Mouse (Mus musculus) limb, embryonic 15.5 days (tissue): Measurements from ENCODE around the gene Slc31a2. TPM values are rescaled to one million over a fixed set of nuclear protein-coding genes. Genes with fewer than 3 reads are reported as not detected.

Experiments
- ATAC-seq: fragments of 200-750 bp; cut with Nextera tagmentation; 2 replicates; pipeline ENCODE4 v1.8.0; 2017; ENCODE audit warnings: low read depth, moderate TSS enrichment; ENCODE audit not compliant: insufficient number of reproducible peaks, low FRiP score, low TSS enrichment
- H3K27ac ChIP-seq: fragments of 300-500 bp; sonication (generic); 2 replicates; pipeline ENCODE4 v1.5.1; 2015; ENCODE audit warnings: moderate library complexity, mild to moderate bottlenecking, inconsistent platforms
- H3K27me3 ChIP-seq: fragments of 300-500 bp; sonication (generic); 2 replicates; pipeline ENCODE4 v1.6.1; 2015; ENCODE audit warnings: inconsistent platforms
- H3K36me3 ChIP-seq: fragments of 300-500 bp; sonication (generic); 2 replicates; pipeline ENCODE4 v1.6.1; 2015; ENCODE audit warnings: inconsistent platforms
- H3K4me1 ChIP-seq: fragments of 300-500 bp; sonication (generic); 2 replicates; pipeline ENCODE4 v1.6.1; 2015; ENCODE audit warnings: inconsistent platforms
- H3K4me2 ChIP-seq: fragments of 300-500 bp; sonication (generic); 2 replicates; pipeline ENCODE4 v1.6.1; 2015; ENCODE audit warnings: mild to moderate bottlenecking, inconsistent platforms
- H3K4me3 ChIP-seq: fragments of 300-500 bp; sonication (generic); 2 replicates; pipeline ENCODE4 v1.5.1; 2015; ENCODE audit warnings: mild to moderate bottlenecking, inconsistent platforms
- H3K9ac ChIP-seq: fragments of 300-500 bp; sonication (generic); 2 replicates; pipeline ENCODE4 v1.6.1; 2015; ENCODE audit warnings: inconsistent platforms
- H3K9me3 ChIP-seq: fragments of 300-500 bp; sonication (generic); 2 replicates; pipeline ENCODE4 v1.6.1; 2016; ENCODE audit warnings: inconsistent platforms
- WGBS: fragments of 180-500 bp; shearing (Covaris S2); methylation state at CpG from one replicate; pipeline ENCODE4 v1.1.7; 2015; 5-methylcytosine and 5-hydroxymethylcytosine counted together
- polyA plus RNA-seq: library from polyadenylated mRNA; unstranded; fragments of >200 nt; fragmentation: Nextera tagmentation; extraction: Ambion mirVana; gene quantifications from 2 replicates; pipeline ENCODE4 v1.2.1, GENCODE M21; 2015

The Slc31a2 gene
- polyA plus RNA-seq, 1 experiment from 2014 or later: 49.7 TPM

DNA sequence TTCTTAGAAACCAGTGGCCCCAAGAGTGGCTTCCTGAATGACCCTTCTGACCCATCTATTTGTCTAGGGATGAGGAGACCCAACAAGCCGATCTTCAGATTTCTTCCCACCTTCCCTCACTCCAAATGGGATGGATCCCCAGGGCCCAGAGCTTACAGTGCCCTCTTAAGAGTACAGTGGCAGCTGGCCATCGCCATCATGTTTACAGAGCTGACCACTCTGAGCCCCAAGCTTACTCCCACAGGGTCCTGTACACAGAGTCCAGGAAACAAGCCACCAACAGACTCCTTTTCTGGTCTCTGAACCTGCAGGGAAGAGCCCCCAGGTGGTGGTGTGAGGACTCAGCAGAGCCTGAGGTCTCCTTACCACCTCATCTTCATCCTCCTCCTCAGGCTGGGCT, 40.4 kb downstream of the Slc31a2 start:
- H3K4me1 ChIP-seq: no peaks in the 10 kb centered on the region
- no peak for ATAC-seq
- no peak overlapping the region for H3K4me2 ChIP-seq
- H3K36me3 ChIP-seq: peaks cover 92% of the 10 kb centered on the region
- no peaks in the 10 kb centered on the region for H3K27me3 ChIP-seq
- WGBS: 66% methylated on average over 2 of the region's 2 CpGs
- H3K9ac ChIP-seq: no peak overlapping the region
- H3K27ac ChIP-seq: no peak overlapping the region
- no peaks in the 10 kb centered on the region for H3K9me3 ChIP-seq
- no peak overlapping the region for H3K4me3 ChIP-seq

DNA sequence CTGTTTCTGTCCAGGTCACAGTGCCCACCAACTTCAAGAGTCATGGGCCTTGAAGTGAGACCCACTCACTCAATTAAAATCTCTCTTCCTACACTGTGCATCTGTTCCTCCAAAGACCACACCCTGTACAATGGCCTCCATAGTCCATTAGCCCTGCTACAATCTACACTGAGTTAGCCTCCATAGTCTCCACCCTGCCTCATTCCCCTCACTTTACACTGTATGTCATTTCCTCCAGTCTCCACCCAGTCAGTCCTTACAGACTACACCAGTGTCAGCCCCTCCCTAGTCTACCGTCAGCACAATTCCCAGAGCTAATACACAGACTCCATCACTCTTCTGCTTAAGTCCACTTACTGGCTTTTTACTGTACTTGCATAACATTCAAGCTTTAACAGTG, 40.9 kb downstream of the Slc31a2 start:
- WGBS: 88% methylated on average over 1 of the region's 1 CpGs
- no peak overlapping the region for H3K9ac ChIP-seq
- H3K4me3 ChIP-seq: no peak overlapping the region
- no peak overlapping the region for H3K27ac ChIP-seq
- ATAC-seq: no peak
- H3K9me3 ChIP-seq: no peaks in the 10 kb centered on the region
- H3K4me1 ChIP-seq: no peaks in the 10 kb centered on the region
- no peaks in the 10 kb centered on the region for H3K27me3 ChIP-seq
- peaks cover 92% of the 10 kb centered on the region for H3K36me3 ChIP-seq
- no peak overlapping the region for H3K4me2 ChIP-seq

DNA sequence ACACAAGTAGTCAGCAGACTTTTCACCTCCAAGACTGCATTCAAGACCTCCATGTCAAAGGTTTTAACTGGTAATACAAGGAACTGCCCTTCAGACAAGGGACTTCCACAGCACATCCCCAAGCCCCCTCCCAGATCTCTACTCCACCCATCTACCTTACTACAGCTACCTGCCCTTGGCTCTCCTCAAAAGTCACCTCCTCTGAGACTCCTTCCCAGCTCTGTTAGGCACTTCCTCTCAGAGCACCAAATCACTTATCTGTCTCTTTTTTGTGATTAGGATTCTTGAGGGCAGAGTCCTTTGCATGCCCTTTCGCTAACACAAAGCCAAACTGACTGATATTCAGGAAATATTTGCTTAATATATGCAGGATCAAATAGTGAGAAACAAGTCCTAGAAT, 43.9 kb downstream of the Slc31a2 start:
- no peak for ATAC-seq
- Histone ChIP-seq H3K36me3 (peaks cover 71% of the 10 kb centered on the region), H3K4me2 (no peak overlapping the region), H3K27me3 (no peaks in the 10 kb centered on the region), H3K4me1 (no peaks in the 10 kb centered on the region), H3K27ac (no peak overlapping the region), H3K9me3 (no peaks in the 10 kb centered on the region), H3K9ac (no peak overlapping the region), H3K4me3 (no peak overlapping the region)
- WGBS: 98% methylated on average over 1 of the region's 1 CpGs

DNA sequence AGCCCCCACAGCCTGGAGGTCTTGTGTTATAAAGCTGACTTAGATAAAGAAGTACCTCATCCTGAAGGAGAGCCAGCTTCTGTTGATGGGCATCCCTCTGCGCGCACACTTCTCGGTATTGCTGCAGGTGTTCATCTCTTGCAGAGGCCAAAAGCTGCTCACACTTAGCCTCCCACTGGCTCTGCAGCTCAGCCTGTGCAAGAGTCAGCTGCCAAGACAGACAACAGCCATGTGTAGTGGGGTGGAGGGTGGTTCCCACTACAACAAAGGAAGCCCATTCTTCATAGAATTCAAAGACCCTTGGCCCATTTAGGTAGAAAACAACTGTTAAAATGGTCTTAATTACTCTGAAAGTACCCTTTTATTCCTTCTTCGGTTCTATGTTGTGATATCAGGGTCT, 44.5 kb downstream of the Slc31a2 start:
- ATAC-seq: no peak
- peaks cover 70% of the 10 kb centered on the region for H3K36me3 ChIP-seq
- H3K4me2 ChIP-seq: no peak overlapping the region
- no peaks in the 10 kb centered on the region for H3K27me3 ChIP-seq
- no peak overlapping the region for H3K9ac ChIP-seq
- 92% methylated on average over 4 of the region's 4 CpGs for WGBS
- H3K27ac ChIP-seq: no peak overlapping the region
- H3K4me1 ChIP-seq: no peaks in the 10 kb centered on the region
- no peaks in the 10 kb centered on the region for H3K9me3 ChIP-seq
- H3K4me3 ChIP-seq: no peak overlapping the region

DNA sequence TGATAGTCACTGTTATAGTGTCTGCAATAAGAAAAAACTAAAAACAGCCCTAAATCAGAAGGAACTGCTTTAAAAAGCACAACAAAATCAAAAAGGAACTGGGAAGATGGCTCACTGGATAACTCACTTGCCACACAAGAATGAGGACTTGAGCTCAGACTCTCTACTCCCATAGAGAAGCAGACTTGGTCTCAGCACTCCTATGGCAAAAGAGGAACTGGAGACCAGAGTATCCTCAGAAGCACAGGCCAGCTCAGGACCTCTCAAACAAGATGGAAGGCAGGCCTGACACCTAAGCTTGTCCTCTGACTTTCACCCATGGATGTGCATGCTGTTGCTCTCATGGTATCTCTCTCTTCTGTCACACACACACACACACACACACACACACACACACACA, 46.0 kb downstream of the Slc31a2 start:
- Histone ChIP-seq H3K27me3 (no peaks in the 10 kb centered on the region), H3K36me3 (peaks cover 68% of the 10 kb centered on the region), H3K4me1 (no peaks in the 10 kb centered on the region), H3K4me2 (no peak overlapping the region), H3K4me3 (no peak overlapping the region), H3K27ac (no peak overlapping the region), H3K9me3 (no peaks in the 10 kb centered on the region), H3K9ac (no peak overlapping the region)
- no peak for ATAC-seq

DNA sequence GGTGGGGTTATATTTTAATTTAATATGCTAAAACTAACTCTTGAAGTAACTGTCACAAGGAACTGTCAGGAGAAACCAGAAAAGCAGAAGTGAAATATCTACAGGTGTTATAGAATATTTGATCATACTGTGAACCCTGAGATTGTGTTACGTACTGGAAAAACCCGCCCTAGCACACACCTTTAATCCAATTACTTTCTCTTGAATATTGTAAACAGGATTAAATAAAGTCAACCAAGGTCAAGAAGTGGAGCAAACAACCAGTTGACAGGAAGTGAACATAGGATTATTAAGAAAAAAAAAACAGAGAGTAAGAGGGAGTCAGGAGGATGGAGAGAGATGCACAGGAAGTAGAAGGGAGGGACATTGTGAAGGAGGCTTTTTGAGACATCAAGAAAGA, 50.5 kb downstream of the Slc31a2 start:
- no peaks in the 10 kb centered on the region for H3K4me1 ChIP-seq
- no peak overlapping the region for H3K27ac ChIP-seq
- H3K4me3 ChIP-seq: no peak overlapping the region
- no peak for ATAC-seq
- peaks cover 58% of the 10 kb centered on the region for H3K36me3 ChIP-seq
- H3K9me3 ChIP-seq: no peaks in the 10 kb centered on the region
- no peaks in the 10 kb centered on the region for H3K27me3 ChIP-seq
- no peak overlapping the region for H3K9ac ChIP-seq
- no peak overlapping the region for H3K4me2 ChIP-seq
- WGBS: 88% methylated on average over 2 of the region's 2 CpGs

DNA sequence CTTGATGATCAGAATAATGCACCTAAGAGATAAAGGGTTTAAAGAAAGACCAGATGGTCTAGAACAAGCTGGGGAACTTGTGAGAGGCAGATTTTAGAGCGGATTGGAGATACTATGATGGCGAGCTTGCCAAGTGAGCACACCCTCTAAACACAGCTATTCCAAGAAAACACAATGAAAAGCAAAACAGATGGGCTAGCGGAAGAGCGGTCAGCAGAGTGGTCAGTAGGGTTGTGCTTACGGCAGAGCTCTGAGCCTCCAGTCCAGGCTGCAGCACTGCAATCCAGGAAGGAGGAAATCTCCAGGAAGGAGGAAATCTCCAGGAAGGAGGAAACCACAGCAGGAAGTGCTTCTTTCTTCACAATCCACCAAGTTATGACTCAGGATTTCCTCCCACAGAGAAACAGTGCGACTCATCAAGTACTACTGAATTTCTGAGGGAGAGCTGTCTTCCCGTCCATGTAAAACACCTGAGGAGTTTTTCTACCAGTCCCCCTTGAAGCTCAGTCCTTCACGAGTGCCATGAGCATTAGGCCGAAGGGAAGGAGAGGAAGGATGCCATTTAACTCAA, 51.4 kb downstream of the Slc31a2 start:
- H3K36me3 ChIP-seq: peaks cover 59% of the 10 kb centered on the region
- no peak overlapping the region for H3K9ac ChIP-seq
- 88% methylated on average over 9 of the region's 9 CpGs for WGBS
- no peaks in the 10 kb centered on the region for H3K9me3 ChIP-seq
- no peaks in the 10 kb centered on the region for H3K4me1 ChIP-seq
- no peak for ATAC-seq
- no peak overlapping the region for H3K4me3 ChIP-seq
- no peak overlapping the region for H3K4me2 ChIP-seq
- no peak overlapping the region for H3K27ac ChIP-seq
- H3K27me3 ChIP-seq: no peaks in the 10 kb centered on the region

DNA sequence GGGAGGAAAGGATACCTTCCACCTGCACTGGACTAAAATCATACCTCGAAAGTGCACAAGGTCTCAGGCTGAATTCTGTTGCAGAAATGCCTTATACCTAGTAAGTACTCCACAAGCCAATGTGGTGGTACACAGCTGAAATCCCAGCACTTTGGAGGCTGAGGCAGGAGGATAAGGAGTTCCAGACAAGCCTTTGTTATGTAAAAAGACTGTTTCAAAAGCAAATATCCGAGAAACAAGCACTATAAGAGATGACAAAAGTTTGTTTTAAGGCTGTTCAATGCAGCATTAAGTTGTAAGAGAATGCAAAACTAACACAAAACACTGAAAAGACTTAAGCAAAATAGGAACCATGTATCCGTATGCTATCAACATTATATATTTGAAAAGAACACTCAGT, 52.2 kb downstream of the Slc31a2 start:
- WGBS: 87% methylated on average over 3 of the region's 3 CpGs
- Histone ChIP-seq H3K27me3 (no peaks in the 10 kb centered on the region), H3K36me3 (peaks cover 66% of the 10 kb centered on the region), H3K4me1 (no peaks in the 10 kb centered on the region), H3K4me2 (no peak overlapping the region), H3K27ac (no peak overlapping the region), H3K9ac (no peak overlapping the region), H3K9me3 (no peaks in the 10 kb centered on the region), H3K4me3 (no peak overlapping the region)
- ATAC-seq: no peak

DNA sequence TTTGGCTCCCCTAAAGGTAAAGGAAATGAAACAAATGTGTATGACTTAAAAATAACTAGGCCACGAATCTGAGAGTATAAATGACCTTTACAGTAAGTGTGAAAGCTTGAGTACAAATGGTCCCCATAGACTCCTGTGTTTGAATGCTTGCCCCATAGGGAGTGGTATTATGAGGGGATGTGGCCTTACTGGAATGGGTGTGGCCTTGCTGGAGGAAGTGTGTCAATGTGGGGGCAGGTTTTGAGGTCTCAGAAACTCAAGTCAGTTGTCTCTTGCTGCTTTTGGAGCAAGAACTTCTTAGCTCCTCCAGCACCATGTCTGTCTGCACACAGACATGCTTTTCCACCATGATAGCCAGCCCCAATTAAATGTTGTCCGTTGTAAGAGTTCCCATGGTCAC, 54.1 kb downstream of the Slc31a2 start:
- H3K36me3 ChIP-seq: peaks cover 75% of the 10 kb centered on the region
- no peak overlapping the region for H3K27ac ChIP-seq
- H3K4me1 ChIP-seq: no peaks in the 10 kb centered on the region
- H3K4me2 ChIP-seq: no peak overlapping the region
- no peak for ATAC-seq
- no peak overlapping the region for H3K4me3 ChIP-seq
- no peak overlapping the region for H3K9ac ChIP-seq
- no peaks in the 10 kb centered on the region for H3K27me3 ChIP-seq
- H3K9me3 ChIP-seq: no peaks in the 10 kb centered on the region
- WGBS: 68% methylated on average over 2 of the region's 2 CpGs

DNA sequence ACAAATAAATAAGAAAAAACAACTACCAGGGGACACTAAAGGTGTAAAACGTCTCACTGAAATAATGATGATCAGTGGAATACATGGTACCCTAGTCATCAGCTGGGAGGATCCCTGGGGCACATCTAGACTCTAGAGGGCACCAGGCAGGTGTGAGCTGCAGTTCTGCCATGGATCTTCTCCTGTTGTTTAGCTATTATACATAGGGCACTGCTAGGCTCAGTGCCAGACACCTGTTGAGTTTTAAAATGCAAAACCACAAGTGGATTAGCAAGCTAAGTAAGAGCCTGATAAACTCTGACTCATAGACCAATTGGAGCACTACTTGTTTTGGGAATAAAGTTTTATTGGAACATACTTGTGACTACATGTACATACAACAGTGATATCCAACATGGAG, 55.9 kb downstream of the Slc31a2 start:
- Histone ChIP-seq H3K4me1 (no peaks in the 10 kb centered on the region), H3K9me3 (no peaks in the 10 kb centered on the region), H3K4me3 (no peak overlapping the region), H3K9ac (no peak overlapping the region), H3K4me2 (no peak overlapping the region), H3K27ac (no peak overlapping the region), H3K36me3 (peaks cover 76% of the 10 kb centered on the region), H3K27me3 (no peaks in the 10 kb centered on the region)
- 75% methylated on average over 1 of the region's 1 CpGs for WGBS
- no peak for ATAC-seq

DNA sequence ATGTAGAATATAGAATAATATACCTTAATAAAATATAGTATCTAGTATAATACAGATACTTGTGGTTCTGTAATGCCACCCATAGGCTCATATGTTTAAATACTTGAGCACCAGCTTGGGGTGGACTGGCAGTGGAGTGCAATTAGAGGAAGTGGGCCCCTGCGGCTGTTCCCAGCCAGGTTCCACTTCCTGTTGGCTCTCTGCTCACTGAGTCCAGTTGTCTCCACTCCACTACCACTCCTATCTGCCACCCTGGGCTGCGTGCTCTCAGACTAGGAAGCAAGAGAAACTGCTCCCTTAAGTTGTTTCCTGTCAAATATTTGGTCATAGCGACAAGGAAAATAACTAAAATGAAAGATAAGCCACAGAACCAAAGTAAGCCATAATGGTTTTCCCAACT, 60.3 kb downstream of the Slc31a2 start:
- Histone ChIP-seq H3K4me1 (no peaks in the 10 kb centered on the region), H3K27me3 (no peaks in the 10 kb centered on the region), H3K4me2 (no peak overlapping the region), H3K4me3 (no peak overlapping the region), H3K27ac (no peak overlapping the region), H3K36me3 (peaks cover 86% of the 10 kb centered on the region), H3K9ac (no peak overlapping the region), H3K9me3 (no peaks in the 10 kb centered on the region)
- no peak for ATAC-seq
- 79% methylated on average over 3 of the region's 3 CpGs for WGBS

DNA sequence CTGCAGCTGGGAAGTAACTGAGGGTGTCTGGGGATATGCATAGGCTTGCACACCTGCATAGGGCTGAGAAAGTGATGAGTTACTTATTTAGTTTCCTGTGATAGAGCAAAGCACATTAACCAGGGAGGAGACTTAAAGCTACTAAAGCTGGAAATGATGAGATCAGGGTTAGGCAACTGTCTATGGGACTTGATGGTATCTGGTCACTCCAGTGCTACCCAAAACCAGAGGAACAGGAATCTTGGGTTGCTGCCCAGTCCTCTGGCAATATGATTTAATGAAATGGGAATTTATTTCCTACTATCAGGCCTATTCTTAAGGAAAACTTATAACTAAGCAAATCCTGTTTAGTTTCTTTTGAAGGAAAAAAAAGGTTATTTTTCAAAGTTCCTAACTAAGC, 63.7 kb downstream of the Slc31a2 start:
- Histone ChIP-seq H3K27me3 (no peaks in the 10 kb centered on the region), H3K4me1 (no peaks in the 10 kb centered on the region), H3K27ac (no peak overlapping the region), H3K4me3 (no peak overlapping the region), H3K36me3 (peaks cover 77% of the 10 kb centered on the region), H3K9ac (no peak overlapping the region), H3K4me2 (no peak overlapping the region), H3K9me3 (no peaks in the 10 kb centered on the region)
- no peak for ATAC-seq

DNA sequence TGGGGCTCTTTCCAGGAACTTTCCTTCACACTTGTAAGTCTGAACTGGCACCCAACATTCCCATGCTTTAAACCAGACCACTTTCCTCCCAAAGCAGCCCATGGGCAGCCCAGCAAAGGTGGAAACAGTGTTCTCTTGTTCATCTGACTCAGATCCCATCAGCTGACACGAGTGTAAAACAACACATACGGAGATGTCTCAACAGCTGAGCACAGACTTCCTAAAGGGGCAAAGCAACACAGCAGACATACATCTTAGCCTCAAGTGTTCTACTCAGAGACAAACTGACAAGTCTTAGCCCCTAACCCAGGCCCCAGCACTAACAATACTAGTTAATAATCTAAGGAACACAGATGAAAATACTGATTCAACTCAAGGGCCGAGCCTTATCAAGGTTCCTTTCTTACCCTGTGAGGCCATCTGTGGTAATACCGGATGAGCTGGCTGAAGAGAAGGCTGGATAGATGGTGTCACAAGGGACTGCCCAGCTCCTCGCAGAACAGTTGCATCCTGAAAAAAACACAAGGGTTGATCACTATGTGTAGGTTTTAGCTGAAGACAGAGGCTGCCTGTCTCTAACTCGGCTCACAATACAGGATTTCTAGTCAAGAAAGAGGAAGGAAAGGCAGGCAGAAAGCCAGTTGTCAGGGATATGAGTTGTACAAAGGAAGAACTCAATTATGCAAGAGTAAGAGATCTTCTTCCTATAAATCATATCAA, 66.7 kb downstream of the Slc31a2 start:
- no peaks in the 10 kb centered on the region for H3K27me3 ChIP-seq
- H3K9me3 ChIP-seq: no peaks in the 10 kb centered on the region
- no peak for ATAC-seq
- H3K9ac ChIP-seq: no peak overlapping the region
- no peak overlapping the region for H3K4me3 ChIP-seq
- peaks cover 69% of the 10 kb centered on the region for H3K36me3 ChIP-seq
- no peak overlapping the region for H3K27ac ChIP-seq
- WGBS: 88% methylated on average over 6 of the region's 6 CpGs
- H3K4me2 ChIP-seq: no peak overlapping the region
- H3K4me1 ChIP-seq: no peaks in the 10 kb centered on the region
